ENCODE assay signal across 17 mouse cellular contexts in genomic region chr8:122483877-122484276, GRCm38 (mm10). TPM values are rescaled to one million over a fixed set of nuclear protein-coding genes. Genes with fewer than 3 reads are reported as not detected.
DNase-seq lines count a peak whose midpoint lies in the region; TF ChIP-seq lines count a peak whose summit lies in the region.
"Had no signal": no experiment of that assay in that cellular context is flagged by ENCODE, and none has a peak within 500 bp of the region (broad histone marks: within the 10 kb centered on the region; RNA-seq: fewer than 3 reads in every experiment).

No protein-coding gene starts in this region.

- H3K4me3 ChIP-seq in layer of hippocampus, adult 2 months, result no peak overlapping the region
- H3K4me3 ChIP-seq: heart, embryonic 15.5 days; hindbrain, embryonic 12.5 days; liver, embryonic 15.5 days; neural tube, embryonic 15.5 days had no signal

- no peak for DNase-seq in layer of hippocampus, adult 2 months (ENCODE audit: low spot score in 2 of 2)
- DNase-seq in layer of hippocampus, adult 9-11 months, result no peak
- peak; percentile 31 for DNase-seq in thymus, postnatal 14 days
- no peak for DNase-seq in thymus, postnatal 36 days
- peak; percentile 29 for DNase-seq in NIH3T3 (ENCODE audit: low read depth)
- no peak for DNase-seq in left cerebral cortex, adult 8-10 months (ENCODE audit: low spot score in 2 of 2)
- no peak for DNase-seq in adrenal gland, postnatal 36 days
- DNase-seq: cerebellum, adult 8-10 months; embryo, embryonic 11 days; kidney, adult 11 months; spleen, adult 18-20 months had no signal

- TF ChIP-seq CTCF in layer of hippocampus, adult 2 months (conservative IDR thresholded peaks at IDR 0.05), result peak; percentile 42

- no peak overlapping the region for H3K27ac ChIP-seq in layer of hippocampus, adult 2 months
- H3K27ac ChIP-seq: heart, embryonic 15.5 days; hindbrain, embryonic 12.5 days; liver, embryonic 15.5 days; neural tube, embryonic 15.5 days had no signal

RNA-seq across cellular contexts. Expression of gene Ctu2, which starts 7.9 kb away (rescaled TPM):
- 10 to 100 TPM; 22.8 to 23.7 TPM for total RNA-seq in layer of hippocampus, adult 2 months (2021)
- total RNA-seq in left cerebral cortex, adult 8-10 months (2022), result 10 to 100 TPM; 21.3 to 27.5 (median 22.6) TPM
- total RNA-seq in adrenal gland, postnatal 36 days (2021), result 10 to 100 TPM; 20.0 to 29.1 TPM

RNA-seq across cellular contexts. Expression of gene Rnf166, which starts 8.0 kb away (rescaled TPM):
- total RNA-seq in layer of hippocampus, adult 2 months (2021), result 10 to 100 TPM; 32.7 to 39.5 TPM
- 10 to 100 TPM; 33.2 to 39.7 (median 37.7) TPM for total RNA-seq in left cerebral cortex, adult 8-10 months (2022)
- total RNA-seq in adrenal gland, postnatal 36 days (2021), result 10 to 100 TPM; 37.3 to 59.9 TPM

RNA-seq across cellular contexts. Expression of gene Snai3, which starts 23.3 kb away (rescaled TPM):
- not detected for total RNA-seq in layer of hippocampus, adult 2 months (2021)
- total RNA-seq in left cerebral cortex, adult 8-10 months (2022), result under 1 TPM; 0.59 to 0.80 (median 0.75) TPM
- not detected for total RNA-seq in adrenal gland, postnatal 36 days (2021)
- total RNA-seq: left cerebral cortex, postnatal 10 days; monocyte, adult 5-6 weeks had no signal

RNA-seq across cellular contexts. Expression of gene Mvd, which starts 40.7 kb away (rescaled TPM):
- total RNA-seq in layer of hippocampus, adult 2 months (2021), result 10 to 100 TPM; 16.7 to 17.6 TPM
- total RNA-seq in left cerebral cortex, adult 8-10 months (2022), result 10 to 100 TPM; 22.5 to 32.0 (median 29.1) TPM
- total RNA-seq in adrenal gland, postnatal 36 days (2021), result 10 to 100 TPM; 23.2 to 30.3 TPM

RNA-seq across cellular contexts. Expression of gene Cyba, which starts 51.1 kb away (rescaled TPM):
- total RNA-seq in layer of hippocampus, adult 2 months (2021), result 10 to 100 TPM in 1 of 2 experiments, 1 to 10 TPM in 1; 10.0 to 10.7 TPM
- total RNA-seq in left cerebral cortex, adult 8-10 months (2022), result 10 to 100 TPM in 3 of 4 experiments, 1 to 10 TPM in 1; 9.7 to 38.7 (median 16.8) TPM
- 10 to 100 TPM; 25.6 to 36.8 TPM for total RNA-seq in adrenal gland, postnatal 36 days (2021)

Comparison
In these comparisons a context has a peak if more than half of its experiments do, and no peak if none do; other contexts are left out.
1. DNase-seq: peak in thymus, postnatal 14 days (single experiment) and NIH3T3 (single experiment); none in layer of hippocampus, adult 2 months (0 of 2), layer of hippocampus, adult 9-11 months (single experiment), thymus, postnatal 36 days (0 of 2), left cerebral cortex, adult 8-10 months (0 of 2) and adrenal gland, postnatal 36 days (0 of 2).